ENCODE assay signal across 8 mouse cellular contexts in genomic region chr16:13109156-13109989, GRCm38 (mm10). TPM values are rescaled to one million over a fixed set of nuclear protein-coding genes. Genes with fewer than 3 reads are reported as not detected.
A peak's percentile ranks its signal among the peaks of the same experiment; 100 is the strongest.
DNase-seq lines count a peak whose midpoint lies in the region; ATAC-seq lines count a peak whose summit lies in the region.

TSS of gene Ercc4 (plus strand) at chr16:13109684.

- H3K4me1 ChIP-seq in intestine, embryonic 14.5 days (replicated peaks; ENCODE audit: control insufficient read depth, insufficient read depth, low read length) = peaks cover 5% of the 10 kb centered on the region

- peak within 1 kb of the TSS; percentile 93 for H3K9ac ChIP-seq in intestine, embryonic 14.5 days (ENCODE audit: low read length)

- peak; percentile 95 to 97 for DNase-seq in adrenal gland, adult 18-20 months (ENCODE audit: low spot score in 2 of 2)
- DNase-seq in embryo, embryonic 11 days = peak; percentile 95
- peak; percentile 96 for DNase-seq in gastrocnemius, postnatal 25 days
- peak; percentile 98 for DNase-seq in intestine, embryonic 14.5 days (ENCODE audit: low spot score)
- DNase-seq in left cerebral cortex, postnatal 14 days (ENCODE audit: low spot score in 2 of 2) = peak; percentile 97
- peak; percentile 97 for DNase-seq in mesoderm, embryonic 11.5 days (ENCODE audit: low read depth, low spot score)
- DNase-seq in right cerebral cortex, postnatal 36 days (ENCODE audit: low spot score in 2 of 2) = peak; percentile 92 to 93
- peak; percentile 94 for DNase-seq in yolk sac, embryonic 10.5 days (ENCODE audit: low spot score)

- no peaks in the 10 kb centered on the region for H3K27me3 ChIP-seq in intestine, embryonic 14.5 days (replicated peaks; ENCODE audit: control insufficient read depth, insufficient read depth, low read length)

- H3K9me3 ChIP-seq in intestine, embryonic 14.5 days (ENCODE audit: control insufficient read depth, low read length) = no peaks in the 10 kb centered on the region

- H3K4me2 ChIP-seq in intestine, embryonic 14.5 days (ENCODE audit: low read length) = peak within 1 kb of the TSS; percentile 70

- H3K36me3 ChIP-seq in intestine, embryonic 14.5 days (ENCODE audit: control insufficient read depth, insufficient read depth, low read length) = peaks cover 27% of the 10 kb centered on the region

- WGBS in intestine, embryonic 14.5 days = under 1% methylated on average over 53 of the region's 53 CpGs

- peak within 1 kb of the TSS; percentile 76 for H3K27ac ChIP-seq in intestine, embryonic 14.5 days (ENCODE audit: low read depth)

- peak; percentile 98 for ATAC-seq in intestine, embryonic 14.5 days (replicated peaks; ENCODE audit: low FRiP score, low TSS enrichment, low read depth)

- H3K4me3 ChIP-seq in intestine, embryonic 14.5 days (ENCODE audit: low read depth, low read length) = peak within 1 kb of the TSS; percentile 67

- intact Hi-C loops in left cerebral cortex, postnatal 14 days (cut with DNase I) = no loop called here

RNA-seq across cellular contexts. Expression of gene Ercc4, which starts in this region (rescaled TPM):
- total RNA-seq in adrenal gland, adult 18-20 months (2021) = 10 to 100 TPM; 13.5 to 13.9 TPM
- 1 to 10 TPM; 5.3 to 5.4 TPM for total RNA-seq in gastrocnemius, postnatal 25 days (2021)
- 13.1 and 14.9 TPM in 2 replicates for polyA plus RNA-seq in intestine, embryonic 14.5 days (2014; fragmentation: Nextera tagmentation; extraction: Ambion mirVana)
- total RNA-seq in left cerebral cortex, postnatal 14 days (2021) = 10 to 100 TPM; 23.6 to 24.7 TPM

Comparison
In these comparisons a context has a peak if more than half of its experiments do, and no peak if none do; other contexts are left out.
1. Peak in every context shown above with its lines: DNase-seq, ATAC-seq, H3K4me3 ChIP-seq and H3K27ac ChIP-seq.